In the genomic region with DNA sequence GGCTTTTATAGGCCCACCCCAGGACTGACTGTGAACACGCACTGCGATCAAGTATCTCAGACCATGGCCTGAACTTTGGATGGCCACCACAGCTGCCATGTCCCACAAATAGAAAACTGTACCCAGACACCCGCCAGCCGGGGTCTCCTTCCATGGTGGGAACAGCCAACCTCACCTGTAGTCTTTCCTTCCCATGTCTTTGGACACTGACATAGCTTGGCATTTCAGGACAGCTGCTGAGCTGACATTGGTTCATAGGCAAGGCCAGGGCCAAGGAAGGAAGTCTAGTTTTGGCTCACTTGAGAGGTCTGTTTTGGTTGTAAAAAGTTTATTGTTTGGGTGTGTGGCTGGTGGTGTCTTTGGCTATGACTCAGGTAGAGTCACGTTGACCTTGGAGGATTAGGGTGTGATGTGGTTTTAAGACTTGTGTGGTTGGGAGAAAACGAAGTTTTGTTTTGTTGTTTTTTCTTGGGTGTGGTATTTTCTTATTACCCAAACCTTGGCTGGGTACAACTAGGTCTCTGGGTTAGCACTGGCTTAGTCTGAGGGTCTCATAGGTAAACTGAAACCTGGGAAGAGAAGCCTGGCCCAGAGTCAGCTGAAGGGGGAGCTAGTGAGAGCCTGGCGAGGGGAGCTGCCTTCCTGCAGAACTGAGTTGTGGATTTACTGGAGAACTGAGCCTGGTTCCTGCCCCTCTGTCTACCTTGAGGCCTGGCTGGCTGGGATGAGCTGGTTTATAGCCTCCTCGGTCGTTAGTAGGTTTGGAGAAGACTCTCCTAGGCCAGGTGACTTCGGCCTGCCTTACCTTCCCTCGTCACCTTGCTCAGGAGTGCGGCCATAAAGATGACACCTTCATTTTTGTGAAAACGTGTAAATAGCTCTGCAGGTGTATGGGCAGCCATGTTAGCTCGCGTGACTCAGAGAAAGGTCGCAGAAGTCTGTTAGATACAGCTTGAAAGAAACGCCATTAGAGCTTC, we compare ENCODE assay signal across 14 mouse cellular contexts.
DNase-seq lines count a peak whose midpoint lies in the region; TF ChIP-seq lines count a peak whose summit lies in the region.
"Had no signal": no experiment of that assay in that cellular context is flagged by ENCODE, and none has a peak within 500 bp of the region (broad histone marks: within the 10 kb centered on the region; RNA-seq: fewer than 3 reads in every experiment).

No protein-coding gene starts in this region.

- H3K9ac ChIP-seq in ES-Bruce4 (ENCODE audit: low read depth, poor library complexity, severe bottlenecking): no peak overlapping the region
- H3K9ac ChIP-seq: embryonic facial prominence, embryonic 13.5 days; hindbrain, embryonic 12.5 days; midbrain, embryonic 13.5 days had no signal

- peak; percentile 80 for DNase-seq in heart, adult 11 months
- no peak for DNase-seq in heart, postnatal 10 days
- DNase-seq in layer of hippocampus, adult 2 months (ENCODE audit: low spot score in 2 of 2): no peak
- DNase-seq in layer of hippocampus, postnatal 14 days (ENCODE audit: low spot score in 2 of 2): no peak
- no peak for DNase-seq in ovary, adult 18-20 months (ENCODE audit: low spot score)
- no peak for DNase-seq in left cerebral cortex, adult 8-10 months (ENCODE audit: low spot score in 2 of 2)
- DNase-seq: cerebellum, adult 8-10 months; kidney, postnatal 36 days; lung, postnatal 4 days had no signal

- no peaks in the 10 kb centered on the region for H3K36me3 ChIP-seq in ES-Bruce4 (ENCODE audit: control insufficient read depth, insufficient read depth, low read length, poor library complexity, severe bottlenecking)
- H3K36me3 ChIP-seq in myocyte (ENCODE audit: control insufficient read depth, insufficient read depth): no peaks in the 10 kb centered on the region
- H3K36me3 ChIP-seq: embryonic facial prominence, embryonic 13.5 days; hindbrain, embryonic 12.5 days; midbrain, embryonic 13.5 days had no signal

- H3K27me3 ChIP-seq in ES-Bruce4 (ENCODE audit: control insufficient read depth, insufficient read depth, low read length, poor library complexity, severe bottlenecking): no peaks in the 10 kb centered on the region
- H3K27me3 ChIP-seq in myocyte (ENCODE audit: control insufficient read depth, insufficient read depth, insufficient read length): no peaks in the 10 kb centered on the region
- H3K27me3 ChIP-seq: embryonic facial prominence, embryonic 13.5 days; hindbrain, embryonic 12.5 days; midbrain, embryonic 13.5 days had no signal

- no peak overlapping the region for H3K4me3 ChIP-seq in layer of hippocampus, adult 2 months
- H3K4me3 ChIP-seq in ES-Bruce4 (ENCODE audit: low read depth, low read length) (no peak overlapping the region), myocyte (no peak overlapping the region)
- H3K4me3 ChIP-seq: embryonic facial prominence, embryonic 13.5 days; hindbrain, embryonic 12.5 days; midbrain, embryonic 13.5 days had no signal

- peaks cover 9% of the 10 kb centered on the region; the same call in 1 of the 2 replicates for H3K9me3 ChIP-seq in ES-Bruce4 (replicated peaks; ENCODE audit: control insufficient read depth, insufficient read depth, low read length, poor library complexity, severe bottlenecking)
- H3K9me3 ChIP-seq: embryonic facial prominence, embryonic 13.5 days had no signal

- H3ac ChIP-seq in myocyte (ENCODE audit: control insufficient read depth, insufficient read length): no peak overlapping the region

- intact Hi-C loops in heart, postnatal 10 days (cut with DNase I): loop anchor here (10.0 kb wide), 1 partner anchor 1444 kb away; no protein-coding TSS in a partner anchor

- peaks cover 32% of the 10 kb centered on the region for H3K79me2 ChIP-seq in myocyte (ENCODE audit: control insufficient read depth, insufficient read depth)

- TF ChIP-seq POLR2A in ES-Bruce4 (IDR thresholded peaks at IDR 0.05; ENCODE audit: insufficient read depth, low read length) (no peak), myocyte (IDR thresholded peaks at IDR 0.05; ENCODE audit: insufficient read length, low read depth) (no peak)

- H3K4me1 ChIP-seq in ES-Bruce4 (ENCODE audit: control insufficient read depth, insufficient read depth, low read length): no peaks in the 10 kb centered on the region
- H3K4me1 ChIP-seq: hindbrain, embryonic 12.5 days; midbrain, embryonic 13.5 days had no signal

- TF ChIP-seq CTCF in layer of hippocampus, adult 2 months (conservative IDR thresholded peaks at IDR 0.05): peak; percentile 39
- TF ChIP-seq CTCF in ES-Bruce4 (IDR thresholded peaks at IDR 0.05; ENCODE audit: low read depth, low read length): peak; percentile 56

- no peak overlapping the region for H3K27ac ChIP-seq in layer of hippocampus, adult 2 months
- no peak overlapping the region for H3K27ac ChIP-seq in ES-Bruce4 (ENCODE audit: insufficient read depth, low read length)
- H3K27ac ChIP-seq: embryonic facial prominence, embryonic 13.5 days; hindbrain, embryonic 12.5 days; midbrain, embryonic 13.5 days had no signal

- no peak for TF ChIP-seq EP300 in ES-Bruce4 (IDR thresholded peaks at IDR 0.05; ENCODE audit: insufficient read depth, low read depth, low read length)

- H3K4me2 ChIP-seq in myocyte (ENCODE audit: low read depth): peak overlapping the region; percentile 21
- H3K4me2 ChIP-seq: embryonic facial prominence, embryonic 13.5 days; hindbrain, embryonic 12.5 days; midbrain, embryonic 13.5 days had no signal

TF ChIP-seq in myocyte, 11 proteins besides CTCF, POLR2A, EP300 and RAD21:
- TF ChIP-seq MYOG (IDR thresholded peaks at IDR 0.05; ENCODE audit: control insufficient read depth in 1 of 3, insufficient read depth in 1 of 3, insufficient read length in 2 of 3, low read depth in 2 of 3) (peak in 2 of 3 experiments; percentile 12 to 39), REST (IDR thresholded peaks at IDR 0.05; ENCODE audit: insufficient read depth, insufficient read length) (no peak), TCF3 (IDR thresholded peaks at IDR 0.05; ENCODE audit: insufficient read length, low read depth) (no peak), MYOD1 (IDR thresholded peaks at IDR 0.05; ENCODE audit: control insufficient read depth in 1 of 3, insufficient read length in 2 of 3, low read depth in 2 of 3) (peak in 2 of 3 experiments; percentile 56 to 74)
TF ChIP-seq in myocyte: peak in this region for 2.
